Mouse (Mus musculus) brain, embryonic 14.5 days (tissue): ENCODE measurements at regions not wholly inside any gene's neighbourhood (a gene's known extent, or its start where the extent isn't known, plus 50 kb on each side); places are given as distances from the start of the nearest gene placed in this dataset.

Experiments used
- CTCF ChIP-seq: fragments of 200-500 bp; IDR thresholded peaks from 2 replicates; pipeline ENCODE4 v1.5.1; 2012; ENCODE audit warnings: inconsistent platforms, mild to moderate bottlenecking, moderate library complexity, borderline replicate concordance; ENCODE audit not compliant: insufficient read depth, insufficient read length; ENCODE audit errors: extremely low read depth
- POLR2A ChIP-seq: fragments of 200-500 bp; IDR thresholded peaks from 2 replicates; pipeline ENCODE4 v1.6.1; 2012; ENCODE audit warnings: mild to moderate bottlenecking, inconsistent platforms, borderline replicate concordance; ENCODE audit not compliant: poor library complexity, insufficient read depth, insufficient read length, severe bottlenecking; ENCODE audit errors: extremely low read depth

DNA sequence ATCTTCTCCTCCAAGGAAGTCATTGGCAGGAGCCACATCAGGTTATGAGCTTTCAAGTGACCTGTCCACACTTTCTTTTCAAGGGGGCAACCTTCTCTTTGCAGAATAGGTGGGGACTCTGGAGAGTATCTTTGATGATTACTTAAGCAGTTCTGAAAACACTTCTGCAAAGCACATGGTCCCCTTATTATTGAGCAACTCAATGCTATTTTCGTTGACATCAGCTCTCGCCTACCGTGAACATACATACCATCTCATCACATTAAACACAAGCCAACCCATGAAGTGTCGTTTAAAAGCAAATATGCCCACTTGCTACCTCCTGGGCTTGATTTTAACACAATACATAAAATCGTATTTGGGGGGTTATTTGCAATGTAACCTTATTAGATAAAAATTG, 141.8 kb downstream of the Maf start:
- TF ChIP-seq POLR2A: no peak
- no peak for TF ChIP-seq CTCF
